Mouse (Mus musculus) bone marrow macrophage, adult 2 months (primary cell): ENCODE data around the gene Camkmt.

Experiments
- CTCF ChIP-seq: IDR thresholded peaks from 2 replicates; pipeline ENCODE4 v1.5.1; 2012; ENCODE audit warnings: low read depth, mild to moderate bottlenecking, low read length, moderate library complexity
- POLR2A ChIP-seq: IDR thresholded peaks from 2 replicates; pipeline ENCODE4 v1.6.1; 2012; ENCODE audit warnings: mild to moderate bottlenecking, low read depth, low read length, borderline replicate concordance

GRCm38 (mm10) chr17:85485065-85485945 is 395.0 kb downstream of the Camkmt start:
- TF ChIP-seq POLR2A (no peak), CTCF (no peak)
